Mouse (Mus musculus): ENCODE data around the gene Idua. TPM values are rescaled to one million over a fixed set of nuclear protein-coding genes. Genes with fewer than 3 reads are reported as not detected.

The Idua gene
- polyA plus RNA-seq, 1 experiment from 2014 or later = 4.2 TPM

DNA sequence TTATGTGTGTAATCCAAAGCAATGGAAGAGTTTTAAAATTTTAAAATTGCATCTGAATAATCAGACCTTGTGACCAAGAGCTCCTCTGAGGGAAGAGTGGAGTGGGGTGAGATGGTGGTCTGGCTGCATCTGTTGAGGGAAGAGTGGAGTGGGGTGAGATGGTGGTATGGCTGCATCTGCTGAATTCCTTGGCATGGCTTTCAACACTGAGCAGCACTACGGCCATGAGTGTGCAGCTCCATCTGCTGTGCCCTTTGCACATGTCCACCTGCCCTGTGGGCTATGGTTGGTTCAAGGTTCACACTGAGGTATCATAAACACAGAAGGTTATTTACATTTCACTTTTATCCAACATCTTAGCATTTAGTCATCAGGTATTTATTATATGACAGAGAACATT is 67.3 kb downstream of the Idua start:
- 54% methylated on average over 1 of the region's 1 CpGs for WGBS (ENCODE audit: insufficient replicate concordance)
- H3K27ac ChIP-seq (replicated peaks) = no peak overlapping the region

More for the DNA sequence above, 67.3 kb downstream of the Idua start:
- H3K4me3 ChIP-seq (replicated peaks) = no peak overlapping the region
- 0 out of 2 replicates have a peak, but pooled peaks cover 6% of the 10 kb centered on the region for H3K4me1 ChIP-seq (replicated peaks)
- peaks cover 3% of the 10 kb centered on the region; the same call in 1 of the 2 replicates for H3K27me3 ChIP-seq
- no peak overlapping the region for H3K9ac ChIP-seq
- H3K36me3 ChIP-seq (replicated peaks) = no peaks in the 10 kb centered on the region
- no peaks in the 10 kb centered on the region for H3K9me3 ChIP-seq (replicated peaks)
- no peak for ATAC-seq (ENCODE audit: insufficient read depth)
- H3K4me2 ChIP-seq = no peak overlapping the region

Other genes starting within 250 kb of the Idua start
- 155 and 216 TPM in 2 replicates for gene Atp5k, start 225.9 kb upstream of the Idua start, polyA plus RNA-seq (2015; fragmentation: Nextera tagmentation; extraction: Ambion mirVana)
- gene Mfsd7a, start 211.4 kb upstream of the Idua start, polyA plus RNA-seq (2015; fragmentation: Nextera tagmentation; extraction: Ambion mirVana) = 0.16 and 0.28 TPM in 2 replicates
- 5.3 and 5.8 TPM in 2 replicates for gene Pcgf3, start 199.1 kb upstream of the Idua start, polyA plus RNA-seq (2015; fragmentation: Nextera tagmentation; extraction: Ambion mirVana)
- 0.08 TPM in 1 of 2 replicates, not detected in the other for gene Cplx1, start 110.3 kb upstream of the Idua start, polyA plus RNA-seq (2015; fragmentation: Nextera tagmentation; extraction: Ambion mirVana)
- 26.6 and 26.8 TPM in 2 replicates for gene Gak, start 30.6 kb upstream of the Idua start, polyA plus RNA-seq (2015; fragmentation: Nextera tagmentation; extraction: Ambion mirVana)
- 10.5 and 11.9 TPM in 2 replicates for gene Tmem175, start 30.6 kb upstream of the Idua start, polyA plus RNA-seq (2015; fragmentation: Nextera tagmentation; extraction: Ambion mirVana)
- 2.7 and 3.1 TPM in 2 replicates for gene Dgkq, start 9.3 kb downstream of the Idua start, polyA plus RNA-seq (2015; fragmentation: Nextera tagmentation; extraction: Ambion mirVana)
- 18.6 and 22.2 TPM in 2 replicates for gene Slc26a1, start 15.2 kb downstream of the Idua start, polyA plus RNA-seq (2015; fragmentation: Nextera tagmentation; extraction: Ambion mirVana)
- 9.2 and 9.6 TPM in 2 replicates for gene Fgfrl1, start 32.1 kb downstream of the Idua start, polyA plus RNA-seq (2015; fragmentation: Nextera tagmentation; extraction: Ambion mirVana)
- gene Rnf212, start 114.7 kb downstream of the Idua start, polyA plus RNA-seq (2015; fragmentation: Nextera tagmentation; extraction: Ambion mirVana) = 3.4 and 3.5 TPM in 2 replicates
- not detected in 2 replicates for gene Tmed11, start 135.0 kb downstream of the Idua start, polyA plus RNA-seq (2015; fragmentation: Nextera tagmentation; extraction: Ambion mirVana)
- not detected in 2 replicates for gene Vmn2r8, start 148.5 kb downstream of the Idua start, polyA plus RNA-seq (2015; fragmentation: Nextera tagmentation; extraction: Ambion mirVana)
- gene Vmn2r9, start 192.3 kb downstream of the Idua start, polyA plus RNA-seq (2015; fragmentation: Nextera tagmentation; extraction: Ambion mirVana) = not detected in 2 replicates

Measured in liver, embryonic 15.5 days (tissue).